Mouse (Mus musculus) urinary bladder, postnatal 14 days (tissue): ENCODE measurements around the gene Gm11568.
"Not testable (repeated sequence)": the region's sequence is repeated elsewhere in the genome, so short reads cannot be mapped to it uniquely, and the experiment has no call there.

ENCODE experiments used
- DNase-seq: peaks from one replicate; pipeline ENCODE4 v3.0.0; 2021; ENCODE audit warnings: low spot score

Gm11568 gene

DNA sequence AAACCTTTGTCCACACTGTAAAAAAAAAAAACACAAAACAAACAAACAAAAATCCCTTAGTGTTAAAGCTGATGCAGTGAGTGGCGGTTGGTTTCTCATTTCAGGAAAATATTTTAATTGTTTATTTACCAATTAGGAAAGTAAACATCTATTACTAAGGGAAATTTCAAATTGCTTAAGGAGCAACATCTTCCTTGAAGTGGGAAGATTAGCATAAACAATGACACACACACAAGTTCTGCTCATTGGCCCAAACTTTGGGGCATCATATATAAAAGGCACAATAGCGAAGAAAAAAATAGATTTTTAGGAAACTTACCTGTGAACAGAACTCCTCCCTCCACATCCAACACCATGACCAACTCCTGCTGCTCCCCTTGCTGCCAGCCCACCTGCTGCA, at the start of gene Gm11568:
Gene Gm11568, plus strand, starts transcription at position 301 of the 400 bp plus-strand sequence.
- no peak for DNase-seq

DNA sequence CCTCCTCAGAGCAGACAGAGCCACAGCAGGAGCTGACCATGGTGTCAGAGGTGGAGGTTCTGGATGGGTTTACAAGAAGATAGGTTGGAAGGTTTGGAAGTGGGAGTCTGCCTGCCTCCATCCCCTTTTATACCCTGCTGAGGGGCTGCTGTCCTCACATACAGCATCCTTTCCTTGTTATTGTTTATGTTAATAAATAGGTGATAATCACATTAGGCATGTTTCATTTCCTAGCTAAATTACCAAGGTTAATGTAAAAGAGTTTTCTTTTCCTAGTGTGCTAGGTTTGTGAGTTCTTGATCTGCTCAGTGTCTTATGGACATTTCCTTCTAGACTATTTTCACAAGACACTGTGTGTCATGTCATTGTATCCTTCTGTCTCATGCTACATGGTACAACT, 47.9 kb upstream of the Gm11568 start, which contains the start of gene Krtap4-13:
Gene Krtap4-13, minus strand, starts transcription at position 101 of the 400 bp plus-strand sequence.
- DNase-seq: not testable (repeated sequence)

DNA sequence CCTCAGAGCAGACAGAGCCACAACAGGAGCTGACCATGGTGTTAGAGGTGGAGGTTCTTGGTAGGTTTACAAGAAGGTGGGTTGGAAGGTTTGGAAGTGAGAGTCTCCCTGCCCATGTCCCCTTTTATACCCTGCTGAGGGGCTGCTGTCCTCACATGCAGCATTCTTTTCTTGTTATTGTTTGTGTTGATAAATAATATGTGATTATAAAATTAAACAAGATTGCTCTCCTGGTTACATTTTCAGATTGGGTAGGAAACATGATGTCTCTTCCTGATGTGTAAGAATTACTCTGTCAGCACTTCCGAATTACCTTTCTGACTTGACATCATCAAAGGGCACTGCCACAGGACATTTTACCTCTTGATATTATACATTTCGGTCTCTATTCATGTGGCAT, 42.2 kb upstream of the Gm11568 start, which contains the start of gene Gm11564:
Gene Gm11564, minus strand, starts transcription at position 101 of the 400 bp plus-strand sequence.
- DNase-seq: not testable (repeated sequence)

DNA sequence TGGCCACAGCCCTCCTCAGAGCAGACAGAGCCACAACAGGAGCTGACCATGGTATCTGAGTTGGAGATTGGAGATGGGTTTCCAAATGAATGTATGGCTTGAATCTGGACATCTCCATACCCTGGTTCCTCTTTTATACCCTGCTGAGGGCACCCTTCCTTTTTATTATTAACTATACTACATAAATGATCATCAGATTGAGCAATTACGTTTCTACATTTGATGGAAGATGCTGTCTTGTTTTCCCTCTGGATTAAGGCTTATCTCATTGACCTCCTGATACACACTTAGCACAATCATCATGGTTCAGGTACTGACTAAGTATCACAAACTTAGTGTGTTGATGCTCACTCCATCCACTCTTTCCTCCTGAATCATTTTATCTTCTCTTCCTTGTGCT, 19.8 kb upstream of the Gm11568 start, which contains the start of gene 2300003K06Rik:
Gene 2300003K06Rik, minus strand, starts transcription at position 101 of the 400 bp plus-strand sequence.
- no peak for DNase-seq

DNA sequence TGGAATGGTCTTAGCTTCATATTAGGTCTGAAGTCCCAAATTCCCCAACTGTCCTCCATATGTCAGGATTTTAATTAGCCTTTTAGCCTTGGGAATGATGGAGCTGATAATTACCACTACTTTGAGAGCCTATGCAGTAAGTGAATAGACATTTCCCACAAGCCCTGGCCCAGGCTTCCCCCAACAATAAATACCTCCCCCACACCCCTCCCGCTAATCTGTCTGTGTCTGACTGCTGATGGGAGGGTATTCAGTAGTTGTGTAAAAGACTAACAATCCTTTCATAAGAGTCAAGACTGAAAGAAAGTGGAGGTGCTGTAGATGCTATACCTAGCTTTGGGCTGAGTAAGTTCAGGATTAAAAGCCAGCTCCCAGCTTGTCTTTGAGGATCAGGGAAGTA, 15.5 kb upstream of the Gm11568 start:
- DNase-seq: no peak

DNA sequence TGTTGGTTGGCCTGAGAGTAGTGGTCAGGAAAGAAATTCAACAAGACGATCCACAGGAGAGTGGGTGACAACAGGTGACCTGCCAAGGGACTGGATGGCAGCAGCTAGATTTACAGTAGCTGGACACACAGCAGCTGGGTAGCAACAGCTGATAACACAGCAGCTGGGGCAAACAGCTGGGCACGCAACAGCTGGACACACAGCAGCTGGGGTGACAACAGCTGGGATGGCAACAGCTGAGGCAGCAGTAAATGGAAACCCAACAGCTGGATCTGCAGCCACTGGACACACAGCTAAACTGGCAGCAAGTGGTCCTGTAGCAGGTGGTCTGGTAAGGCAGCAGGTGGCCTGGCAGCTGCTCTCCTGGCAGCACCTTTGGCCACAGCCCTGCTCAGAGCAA, 11.0 kb upstream of the Gm11568 start:
- DNase-seq: no peak

DNA sequence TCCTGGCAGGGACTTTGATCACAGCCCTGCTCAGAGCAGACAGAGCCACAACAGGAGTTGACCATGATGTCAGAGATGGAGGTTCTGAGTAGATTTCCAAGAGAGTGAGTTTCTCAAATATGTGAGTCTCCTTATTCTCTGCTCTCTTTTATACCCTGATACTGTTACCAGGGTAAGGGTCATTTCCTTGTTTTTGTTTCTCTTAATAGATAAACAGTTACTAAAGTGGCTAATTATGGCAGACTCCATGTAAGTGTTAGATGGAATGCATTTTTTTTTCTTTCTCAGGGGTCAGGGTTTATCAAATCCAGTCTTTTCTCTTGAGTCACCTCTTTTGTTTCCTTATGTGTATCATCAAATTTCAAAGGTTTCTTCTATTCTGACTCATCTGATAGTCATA, 6.2 kb upstream of the Gm11568 start, which contains the start of gene Krtap4-16:
Gene Krtap4-16, minus strand, starts transcription at position 101 of the 400 bp plus-strand sequence.
- DNase-seq: no peak

DNA sequence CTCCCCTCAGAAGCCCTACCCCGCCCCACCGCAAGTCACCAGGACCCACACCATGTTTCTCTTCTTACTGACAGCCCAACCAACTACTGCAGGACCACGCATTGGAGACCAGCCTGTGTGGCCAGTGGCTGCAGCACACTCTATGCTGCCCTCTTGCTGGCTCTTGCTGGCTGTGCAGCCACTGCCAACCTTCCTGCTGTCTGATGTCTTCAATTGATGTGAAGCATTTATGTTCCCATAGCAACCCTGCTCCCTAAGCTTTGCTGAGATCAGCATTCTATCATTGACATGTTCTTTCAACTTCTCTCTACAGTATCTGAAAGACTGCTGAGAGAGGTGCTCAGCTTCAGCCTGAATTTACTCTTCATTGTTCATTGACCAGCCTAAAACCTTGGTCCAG, 3.6 kb upstream of the Gm11568 start:
- no peak for DNase-seq

DNA sequence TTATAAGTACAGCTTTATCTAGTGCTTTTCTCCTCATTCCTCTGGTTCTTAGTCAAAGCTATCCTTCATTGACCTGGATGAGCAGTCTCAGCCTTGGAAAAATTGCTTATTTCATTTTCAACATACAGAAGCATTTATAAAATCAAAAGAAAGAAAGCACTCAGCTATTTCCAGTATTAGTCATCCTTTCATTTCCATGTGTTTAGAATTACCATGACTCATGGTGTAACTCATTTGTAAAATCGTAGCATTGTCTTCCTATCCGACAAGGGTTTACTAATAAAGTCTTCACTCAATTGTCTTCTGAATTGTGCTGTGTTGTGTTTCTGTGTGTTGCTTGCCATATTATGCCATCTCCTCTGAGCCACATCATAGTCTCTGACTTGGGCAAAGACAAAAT, 1.0 kb downstream of the Gm11568 start:
- DNase-seq: no peak

DNA sequence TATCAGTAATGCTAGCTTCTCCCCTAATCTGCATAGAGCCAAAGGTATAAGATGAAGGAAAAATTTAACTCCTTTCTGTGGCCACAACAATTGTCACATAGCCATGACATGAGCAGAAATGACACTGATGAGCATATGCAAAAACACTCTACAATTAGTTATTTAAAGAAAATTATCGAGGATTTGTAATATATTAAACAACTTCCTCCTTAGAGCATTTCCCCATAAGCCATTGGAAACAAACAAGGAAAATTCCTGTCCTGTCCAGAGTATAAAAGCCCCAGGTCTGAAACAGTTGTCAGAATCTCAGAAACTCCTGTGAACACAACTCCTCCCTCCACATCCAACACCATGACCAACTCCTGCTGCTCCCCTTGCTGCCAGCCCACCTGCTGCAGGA, 6.5 kb downstream of the Gm11568 start, which contains the start of gene Gm11559:
Gene Gm11559, plus strand, starts transcription at position 301 of the 400 bp plus-strand sequence.
- not testable (repeated sequence) for DNase-seq

DNA sequence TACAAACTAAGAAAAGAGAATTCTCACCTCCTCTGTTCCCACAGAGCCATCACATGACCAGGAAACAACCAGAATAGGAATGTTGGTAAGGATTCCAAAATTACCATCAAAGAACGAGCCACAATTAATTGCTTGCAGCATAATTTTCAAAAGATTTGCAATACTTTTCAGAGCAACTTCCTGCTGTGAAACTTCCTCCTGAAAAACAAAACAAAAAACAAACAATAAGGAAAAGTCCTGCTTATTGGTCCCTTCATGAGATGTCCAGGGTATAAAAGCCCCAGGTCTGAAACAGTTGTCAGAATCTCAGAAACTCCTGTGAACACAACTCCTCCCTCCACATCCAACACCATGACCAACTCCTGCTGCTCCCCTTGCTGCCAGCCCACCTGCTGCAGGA, 15.4 kb downstream of the Gm11568 start, which contains the start of gene Krtap9-1:
Gene Krtap9-1, plus strand, starts transcription at position 301 of the 400 bp plus-strand sequence.
- not testable (repeated sequence) for DNase-seq

DNA sequence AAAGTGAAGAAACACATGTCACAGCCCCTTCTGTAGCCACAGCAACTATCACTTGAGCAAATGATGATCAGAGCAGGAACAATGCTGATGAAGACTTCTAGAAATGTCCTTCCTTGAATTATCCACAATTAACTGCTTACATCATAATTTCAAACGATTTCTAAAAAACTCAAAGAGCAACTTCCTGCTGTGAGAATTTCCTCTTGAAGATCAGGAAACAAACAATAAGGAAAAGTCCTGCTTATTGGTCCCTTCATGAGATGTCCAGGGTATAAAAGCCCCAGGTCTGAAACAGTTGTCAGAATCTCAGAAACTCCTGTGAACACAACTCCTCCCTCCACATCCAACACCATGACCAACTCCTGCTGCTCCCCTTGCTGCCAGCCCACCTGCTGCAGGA, 21.2 kb downstream of the Gm11568 start, which contains the start of gene Gm11567:
Gene Gm11567, plus strand, starts transcription at position 301 of the 400 bp plus-strand sequence.
- not testable (repeated sequence) for DNase-seq

DNA sequence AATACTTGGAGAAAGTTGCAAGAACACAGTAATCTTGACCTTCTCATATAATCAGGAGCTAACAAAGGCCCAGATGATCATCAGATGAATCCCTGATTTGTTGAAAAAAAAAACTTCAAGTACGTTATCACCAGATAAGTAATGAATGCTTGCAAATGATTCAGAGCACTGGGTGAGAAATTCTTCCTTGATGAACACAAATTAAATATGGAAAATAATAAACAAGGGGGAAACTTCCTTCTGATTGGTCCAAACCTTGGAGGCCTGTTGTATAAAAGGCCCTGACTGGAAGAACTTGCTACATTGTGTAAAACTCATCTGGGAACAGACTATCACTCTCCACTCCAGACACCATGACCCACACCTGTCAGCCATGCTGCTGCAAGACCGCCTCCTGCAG, 49.9 kb downstream of the Gm11568 start, which contains the start of gene Krtap31-1:
Gene Krtap31-1, plus strand, starts transcription at position 301 of the 400 bp plus-strand sequence.
- DNase-seq: no peak
